Mouse (Mus musculus) erythroblast, embryonic 14.5 days (primary cell): ENCODE results near the gene Slc25a28.

Experiments
- GATA1 ChIP-seq: IDR thresholded peaks from 2 replicates; pipeline ENCODE4 v1.6.1; 2012; ENCODE audit warnings: low read length, inconsistent platforms, mixed read lengths
- TAL1 ChIP-seq: IDR thresholded peaks from 3 replicates; pipeline ENCODE4 v1.6.1; 2012; ENCODE audit warnings: low read length, inconsistent platforms, mixed read lengths

GRCm38 (mm10) chr19:43618505-43619030, 56.1 kb downstream of the Slc25a28 start:
- no peak for TF ChIP-seq GATA1
- no peak for TF ChIP-seq TAL1
